Mouse (Mus musculus) layer of hippocampus, postnatal 14 days (tissue): ENCODE measurements around the gene Dlk2. TPM values are rescaled to one million over a fixed set of nuclear protein-coding genes. Genes with fewer than 3 reads are reported as not detected.
A peak's percentile ranks its signal among the peaks of the same experiment; 100 is the strongest.

Experiments used
- DNase-seq, 2 experiments: peaks; one replicate each; pipeline ENCODE4 v3.0.0; 2021 to 2022; ENCODE audit warnings: low spot score in 2 of 2, mixed read lengths in 1 of 2
- total RNA-seq, 2 experiments: library from RNA; stranded (reverse); gene quantifications; 2 replicates each; pipeline ENCODE4 v1.2.3; 2021

The Dlk2 gene
- total RNA-seq, 2 experiments from 2014 or later: 44.1 to 50.9 TPM

DNA sequence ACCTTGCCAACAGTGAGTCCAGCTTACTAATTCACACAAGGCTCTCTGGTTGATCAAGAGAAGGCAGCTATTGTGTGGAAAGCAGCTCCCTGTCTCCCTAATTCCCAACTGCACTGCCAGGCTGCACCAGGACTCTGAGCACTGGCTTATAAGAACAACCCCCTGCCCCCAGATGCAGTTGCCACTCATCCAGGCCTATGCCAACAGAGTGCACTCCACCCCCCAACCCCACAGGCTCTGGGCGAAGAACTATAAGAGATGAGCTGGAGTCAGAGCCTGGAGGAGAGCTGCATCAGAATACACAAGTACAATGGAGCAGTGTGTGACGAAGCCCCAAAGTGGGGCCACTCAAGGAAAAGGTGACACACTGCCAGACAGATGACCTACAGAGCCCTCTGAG, 25.2 kb upstream of the Dlk2 start:
- no peak for DNase-seq

GRCm38 (mm10) chr17:46272675-46273074, 24.5 kb upstream of the Dlk2 start:
- no peak for DNase-seq

DNA sequence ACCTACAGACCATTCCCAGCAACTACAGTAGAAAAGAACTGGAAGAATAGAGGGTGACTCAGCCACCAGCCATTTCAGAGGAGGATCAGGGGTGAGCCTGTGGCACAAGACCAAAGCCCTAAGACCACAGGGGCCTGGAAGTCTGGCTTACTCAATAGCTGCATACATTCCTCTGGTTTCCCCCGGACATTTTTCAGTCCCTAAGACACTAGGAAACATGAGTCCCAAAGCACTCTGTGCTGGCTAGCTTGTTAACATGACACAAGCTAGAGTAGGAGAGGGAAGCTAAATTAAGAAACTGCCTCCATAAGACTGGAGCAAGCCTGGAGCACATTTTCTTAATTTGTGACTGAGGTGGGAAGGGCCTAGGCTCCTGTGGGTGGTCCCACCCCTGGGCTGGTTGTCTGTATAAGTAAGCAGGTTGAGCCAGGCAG, 23.4 kb upstream of the Dlk2 start:
- DNase-seq: no peak

GRCm38 (mm10) chr17:46274465-46274864, 22.8 kb upstream of the Dlk2 start:
- DNase-seq: no peak

GRCm38 (mm10) chr17:46275034-46275433, 22.2 kb upstream of the Dlk2 start:
- no peak for DNase-seq

- no peak for DNase-seq
These were observed 21.7 kb upstream of the Dlk2 start for GRCm38 (mm10) chr17:46275506-46275905.

DNA sequence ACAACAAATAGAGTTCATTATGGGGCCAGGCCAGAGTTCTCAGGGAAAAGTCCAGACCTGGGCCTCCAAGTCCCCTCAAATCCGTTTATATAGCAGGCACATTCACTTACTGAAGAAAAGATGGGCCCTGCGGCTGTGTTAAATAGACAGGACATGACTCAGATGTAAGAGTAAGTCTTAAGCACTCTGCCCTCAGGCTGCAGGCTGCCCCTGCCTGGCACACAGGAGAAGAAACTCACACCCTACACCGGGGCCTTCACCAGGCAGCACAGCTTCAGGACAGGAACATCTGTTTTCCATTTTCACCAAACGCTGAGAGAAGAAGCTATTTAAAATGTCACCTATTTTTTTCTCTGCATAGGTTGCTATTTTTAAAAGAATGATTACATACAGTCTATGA, 19.6 kb upstream of the Dlk2 start:
- no peak for DNase-seq

GRCm38 (mm10) chr17:46278011-46278765, 19.0 kb upstream of the Dlk2 start:
- no peak for DNase-seq

- DNase-seq: peak; percentile 67 to 83
These were observed 14.6 kb upstream of the Dlk2 start, which contains the start of gene Tjap1 for GRCm38 (mm10) chr17:46282483-46283123. Gene Tjap1 (minus strand): TSS chr17:46283026.

GRCm38 (mm10) chr17:46283140-46283539, 14.1 kb upstream of the Dlk2 start:
- DNase-seq: no peak

GRCm38 (mm10) chr17:46283911-46284310, 13.3 kb upstream of the Dlk2 start:
- DNase-seq: no peak

DNA sequence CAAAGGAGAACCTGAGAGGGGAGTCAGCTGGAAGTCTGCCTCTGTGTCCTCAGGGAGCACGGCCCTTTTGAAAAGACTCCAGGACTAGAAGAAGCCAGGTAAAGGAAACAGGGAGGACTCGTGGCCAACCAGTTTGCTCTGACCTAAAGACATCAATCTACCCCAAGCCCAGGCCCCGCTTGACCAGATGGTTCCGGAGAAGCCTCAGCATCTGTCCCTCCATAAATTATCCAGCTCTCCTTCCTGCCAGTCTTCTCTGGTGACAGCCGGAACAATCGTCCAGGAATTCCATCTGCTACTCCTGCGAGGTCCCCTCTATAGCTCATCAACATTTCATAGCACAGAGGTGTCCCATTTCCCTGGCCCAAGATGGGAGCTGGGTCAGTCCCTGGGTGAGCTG, 12.6 kb upstream of the Dlk2 start:
- DNase-seq: no peak

DNA sequence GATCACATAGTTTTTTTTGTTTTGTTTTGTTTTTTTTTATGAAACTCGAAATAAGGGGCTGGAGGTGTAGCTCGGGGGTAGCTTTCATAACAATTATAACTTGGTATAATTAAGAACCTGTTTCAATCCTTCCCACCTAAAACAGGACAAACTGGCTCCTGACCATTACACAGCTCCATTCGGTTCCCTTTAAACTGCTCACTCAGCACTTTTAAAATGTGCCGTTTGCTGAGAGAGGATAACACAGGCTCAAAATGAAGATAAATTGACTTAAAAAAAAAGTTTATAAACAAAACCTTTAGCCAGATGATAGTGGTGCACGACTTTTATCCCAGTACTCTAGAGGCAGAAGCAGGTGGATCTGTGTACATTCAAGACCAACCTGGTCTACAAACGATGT, 11.8 kb upstream of the Dlk2 start:
- no peak for DNase-seq

DNA sequence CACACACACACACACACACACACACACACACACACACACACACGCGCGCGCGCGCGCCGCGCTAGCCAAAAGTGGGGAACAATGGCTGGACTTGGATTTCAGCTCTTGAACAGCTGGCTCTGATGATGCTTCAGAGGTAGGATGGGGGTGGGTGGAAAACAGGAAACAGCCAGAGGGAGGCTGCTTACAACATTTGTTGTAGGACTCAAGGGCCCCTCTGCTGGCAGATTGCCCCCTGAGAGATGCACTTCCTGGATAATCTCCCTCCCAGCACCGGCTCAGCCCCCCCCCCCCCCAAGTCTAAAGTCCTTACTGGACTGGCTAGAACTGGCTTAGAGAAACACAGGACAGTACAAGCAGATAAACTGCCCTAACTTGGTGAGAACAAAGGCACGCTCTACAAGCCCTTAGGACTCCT, 9.5 kb upstream of the Dlk2 start:
- DNase-seq: no peak

- DNase-seq: no peak
These were observed 620 bp upstream of the Dlk2 start for GRCm38 (mm10) chr17:46296601-46297000.

DNA sequence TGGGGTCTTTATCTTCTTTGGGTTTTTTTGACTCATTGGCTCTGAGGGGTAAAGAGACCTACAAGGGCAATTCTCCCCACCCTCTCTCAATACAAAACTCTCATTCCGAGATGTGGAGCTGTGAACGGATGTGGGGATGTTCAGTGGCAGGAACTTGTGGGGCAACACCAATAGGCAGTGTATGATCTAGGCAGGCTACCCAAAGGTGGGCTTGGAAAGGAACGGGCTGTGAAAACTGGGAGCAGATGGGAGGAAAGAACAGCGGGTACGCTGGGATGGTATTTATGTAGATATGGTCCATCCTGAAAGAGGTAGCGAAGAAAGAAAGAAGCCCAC, 225 bp upstream of the Dlk2 start:
- no peak for DNase-seq

- DNase-seq: peak; percentile 76 to 85
These were observed 1.1 kb downstream of the Dlk2 start for GRCm38 (mm10) chr17:46298220-46298913.

- no peak for DNase-seq
These were observed 4.7 kb downstream of the Dlk2 start for GRCm38 (mm10) chr17:46301892-46302291.

- DNase-seq: no peak
These were observed 7.0 kb downstream of the Dlk2 start for GRCm38 (mm10) chr17:46304184-46304583.

GRCm38 (mm10) chr17:46306956-46307355, 9.7 kb downstream of the Dlk2 start:
- no peak for DNase-seq

DNA sequence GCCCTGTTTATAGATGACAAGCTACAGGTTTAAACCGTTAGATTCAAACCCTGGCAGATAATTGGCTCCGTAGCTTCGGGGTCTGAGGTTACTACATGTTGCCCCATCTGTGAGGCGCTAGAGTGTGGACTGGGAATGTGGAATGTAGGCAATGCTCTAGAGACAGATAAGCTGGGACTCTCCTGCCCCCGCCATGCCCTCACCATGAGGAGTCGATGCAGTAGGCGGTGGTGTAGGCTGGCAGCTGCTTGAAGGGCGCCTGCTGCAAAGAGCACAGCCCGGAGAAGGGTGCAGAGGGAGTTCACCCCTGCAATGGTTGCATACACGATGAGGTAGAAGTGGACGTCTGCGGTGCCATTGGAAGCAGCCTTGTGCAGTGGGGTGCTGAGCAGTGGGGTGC, 12.6 kb downstream of the Dlk2 start:
- no peak for DNase-seq

DNA sequence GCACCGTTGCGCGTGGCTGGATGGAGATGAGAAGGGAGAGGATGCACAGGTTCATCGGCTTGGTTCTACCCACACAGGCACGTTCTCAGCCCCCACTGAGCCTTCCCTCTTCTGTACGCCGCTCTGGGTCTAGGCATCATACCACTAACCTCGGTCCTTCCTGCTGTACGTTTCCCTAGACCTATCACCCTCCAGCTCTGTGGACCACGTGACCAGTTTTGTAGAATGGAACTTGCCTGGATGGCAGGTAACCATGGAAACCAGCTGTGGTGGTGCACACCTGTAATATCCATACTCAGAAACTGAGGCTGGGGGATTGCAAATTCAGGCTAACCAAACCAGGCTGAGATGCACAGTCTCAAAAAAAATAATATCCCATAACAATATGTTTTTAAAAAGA, 13.3 kb downstream of the Dlk2 start:
- DNase-seq: no peak
